Mouse (Mus musculus) embryonic facial prominence, embryonic 10.5 days (tissue): ENCODE results near the gene Fto. TPM values are rescaled to one million over a fixed set of nuclear protein-coding genes. Genes with fewer than 3 reads are reported as not detected.
A peak's percentile ranks its signal among the peaks of the same experiment; 100 is the strongest.

Source experiments
- DNase-seq: peaks from one replicate; pipeline ENCODE4 v3.0.0-alpha.2; 2017; ENCODE audit warnings: low spot score
- H3K27ac ChIP-seq: fragments of 300-500 bp; sonication (generic); replicated peaks from 2 replicates; pipeline ENCODE4 v1.5.1; 2016; ENCODE audit warnings: mild to moderate bottlenecking
- H3K27me3 ChIP-seq: fragments of 300-500 bp; sonication (generic); replicated peaks from 2 replicates; pipeline ENCODE4 v1.6.1; 2016; ENCODE audit warnings: low read depth, mild to moderate bottlenecking; ENCODE audit not compliant: poor library complexity, severe bottlenecking
- H3K36me3 ChIP-seq: fragments of 300-500 bp; sonication (generic); replicated peaks from 2 replicates; pipeline ENCODE4 v1.6.1; 2016; ENCODE audit warnings: mild to moderate bottlenecking, moderate library complexity
- H3K4me1 ChIP-seq: fragments of 300-500 bp; sonication (generic); 2 replicates; pipeline ENCODE4 v1.6.1; 2016
- H3K4me3 ChIP-seq: fragments of 300-500 bp; sonication (generic); 2 replicates; pipeline ENCODE4 v1.5.1; 2016; ENCODE audit warnings: mild to moderate bottlenecking, moderate library complexity
- H3K9me3 ChIP-seq: fragments of 300-500 bp; sonication (generic); 2 replicates; pipeline ENCODE4 v1.6.1; 2016; ENCODE audit warnings: mild to moderate bottlenecking
- WGBS: fragments of 180-500 bp; shearing (Covaris S2); methylation state at CpG from one replicate; pipeline ENCODE4 v1.1.7; 2016; 5-methylcytosine and 5-hydroxymethylcytosine counted together
- polyA plus RNA-seq: library from polyadenylated mRNA; unstranded; fragments of >200 nt; fragmentation: Nextera tagmentation; extraction: Ambion mirVana; gene quantifications from 2 replicates; pipeline ENCODE4 v1.2.1, GENCODE M21; 2016

Gene Fto
- polyA plus RNA-seq, 1 experiment from 2014 or later, result 98.3 TPM

DNA sequence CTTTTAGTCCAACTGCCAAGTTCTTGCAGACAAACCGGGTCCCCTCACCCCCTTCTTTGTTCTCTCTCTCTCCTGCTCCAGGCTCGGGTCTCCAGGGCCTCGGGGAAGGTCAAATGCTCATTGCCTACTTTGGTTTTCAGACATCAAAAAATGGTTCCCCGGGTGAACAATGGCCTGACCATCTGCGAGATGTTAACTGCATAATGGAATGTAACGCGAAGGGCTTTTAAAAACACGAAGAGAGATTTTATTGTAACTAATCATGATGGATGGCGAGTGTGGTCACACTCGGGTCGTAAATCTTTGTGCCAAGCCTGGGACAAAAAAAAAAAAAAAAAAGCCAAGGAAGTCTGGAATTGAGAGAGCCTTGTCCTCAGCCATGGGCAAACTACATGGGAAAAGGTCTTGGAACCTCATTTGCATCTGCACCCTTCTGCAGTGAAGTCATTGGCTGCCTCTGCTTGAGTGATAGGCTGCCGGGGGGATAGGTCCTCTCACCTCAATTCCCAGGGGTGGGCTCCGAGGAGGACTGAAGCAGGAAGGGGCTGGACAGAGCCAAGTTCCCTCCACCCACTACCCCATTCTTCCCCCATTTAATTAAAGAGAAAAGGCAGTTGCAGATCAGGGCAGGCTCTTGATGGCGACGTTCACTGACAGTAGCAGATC lies 378.9 kb downstream of the Fto start:
- Histone ChIP-seq H3K4me3 (no peak overlapping the region), H3K4me1 (peaks cover 18% of the 10 kb centered on the region), H3K36me3 (no peaks in the 10 kb centered on the region), H3K27me3 (peaks cover 9% of the 10 kb centered on the region; the same call in 1 of the 2 replicates), H3K27ac (peak overlapping the region; percentile 35; the same call in 1 of the 2 replicates), H3K9me3 (no peaks in the 10 kb centered on the region)
- no peak for DNase-seq
- WGBS, result 60% methylated on average over 15 of the region's 15 CpGs

DNA sequence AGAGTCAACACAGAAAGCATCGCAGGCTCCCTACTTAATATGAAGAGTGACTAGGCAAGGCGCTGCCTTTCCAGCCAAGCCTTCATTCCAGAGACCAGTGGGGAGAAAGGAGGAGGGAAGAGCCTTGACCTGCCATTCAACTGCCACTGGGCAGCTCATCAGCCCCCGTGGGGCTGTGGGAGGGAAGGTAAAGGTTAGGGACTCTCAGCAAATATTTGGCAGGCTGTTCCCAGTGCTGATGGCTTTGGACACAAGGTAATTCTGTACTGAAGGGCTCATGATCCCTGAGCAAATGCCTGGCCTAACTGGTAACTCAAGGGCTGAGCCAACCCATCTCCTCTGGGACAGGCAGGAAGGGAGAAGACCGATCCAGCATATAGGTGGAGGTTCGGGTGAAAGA lies 393.2 kb downstream of the Fto start:
- no peak for DNase-seq
- no peaks in the 10 kb centered on the region for H3K9me3 ChIP-seq
- no peaks in the 10 kb centered on the region for H3K36me3 ChIP-seq
- H3K27me3 ChIP-seq, result peaks cover 14% of the 10 kb centered on the region; the same call in 1 of the 2 replicates
- H3K4me1 ChIP-seq, result peaks cover 35% of the 10 kb centered on the region
- H3K4me3 ChIP-seq, result no peak overlapping the region
- no peak overlapping the region for H3K27ac ChIP-seq
- WGBS, result 82% methylated on average over 5 of the region's 5 CpGs

- H3K4me1 ChIP-seq, result peaks cover 57% of the 10 kb centered on the region
- 65% methylated on average over 7 of the region's 7 CpGs for WGBS
- H3K9me3 ChIP-seq, result no peaks in the 10 kb centered on the region
- no peak for DNase-seq
- no peak overlapping the region for H3K27ac ChIP-seq
- H3K36me3 ChIP-seq, result no peaks in the 10 kb centered on the region
- H3K27me3 ChIP-seq, result peaks cover 14% of the 10 kb centered on the region
- no peak overlapping the region for H3K4me3 ChIP-seq
These were observed 395.3 kb downstream of the Fto start for GRCm38 (mm10) chr8:91708661-91709060.

DNA sequence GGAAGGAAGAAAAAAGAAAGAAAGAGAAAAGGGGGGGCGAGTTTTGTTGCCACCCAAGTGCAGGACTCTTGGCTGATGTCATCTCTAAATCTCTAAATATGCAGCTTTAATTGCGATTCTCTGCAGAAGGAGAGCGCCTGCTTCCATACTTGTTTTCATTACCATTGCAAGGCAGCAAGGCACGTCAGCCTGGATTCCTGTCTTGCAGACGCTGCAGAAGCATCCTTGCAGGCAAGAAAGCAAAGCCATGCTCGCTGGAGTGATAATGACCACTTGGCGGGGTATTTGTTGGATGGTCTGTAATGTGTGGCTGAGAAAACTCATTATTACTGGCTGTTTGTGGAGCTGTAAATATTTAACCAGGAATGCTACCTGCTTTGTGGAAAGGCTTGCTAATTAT lies 396.4 kb downstream of the Fto start:
- Histone ChIP-seq H3K4me1 (peaks cover 68% of the 10 kb centered on the region), H3K36me3 (no peaks in the 10 kb centered on the region), H3K27ac (no peak overlapping the region), H3K9me3 (no peaks in the 10 kb centered on the region), H3K4me3 (no peak overlapping the region), H3K27me3 (peaks cover 20% of the 10 kb centered on the region)
- no peak for DNase-seq
- 36% methylated on average over 7 of the region's 7 CpGs for WGBS

DNA sequence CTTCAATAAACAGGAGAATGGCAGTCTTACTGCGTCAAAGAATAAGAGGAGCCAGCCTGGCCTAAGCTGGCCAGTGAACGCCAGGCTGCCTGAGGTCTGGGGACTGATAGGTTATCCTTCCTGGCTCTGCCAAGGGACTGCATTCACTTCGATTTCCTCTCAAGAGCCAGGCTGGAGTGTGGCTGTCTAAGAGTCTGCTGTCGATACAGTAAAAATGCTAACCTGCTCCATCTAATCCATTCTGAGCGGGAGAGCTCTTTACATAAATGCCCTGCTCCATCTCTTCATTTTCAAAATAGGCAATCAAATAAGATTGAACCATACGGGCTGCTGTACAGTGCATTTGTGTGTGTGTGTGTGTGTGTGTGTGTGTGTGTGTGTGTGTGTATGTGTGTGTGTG lies 397.9 kb downstream of the Fto start:
- Histone ChIP-seq H3K27me3 (peaks cover 32% of the 10 kb centered on the region), H3K36me3 (no peaks in the 10 kb centered on the region), H3K9me3 (no peaks in the 10 kb centered on the region), H3K4me3 (no peak overlapping the region), H3K4me1 (peaks cover 82% of the 10 kb centered on the region), H3K27ac (no peak overlapping the region)
- no peak for DNase-seq
- 47% methylated on average over 6 of the region's 6 CpGs for WGBS

DNA sequence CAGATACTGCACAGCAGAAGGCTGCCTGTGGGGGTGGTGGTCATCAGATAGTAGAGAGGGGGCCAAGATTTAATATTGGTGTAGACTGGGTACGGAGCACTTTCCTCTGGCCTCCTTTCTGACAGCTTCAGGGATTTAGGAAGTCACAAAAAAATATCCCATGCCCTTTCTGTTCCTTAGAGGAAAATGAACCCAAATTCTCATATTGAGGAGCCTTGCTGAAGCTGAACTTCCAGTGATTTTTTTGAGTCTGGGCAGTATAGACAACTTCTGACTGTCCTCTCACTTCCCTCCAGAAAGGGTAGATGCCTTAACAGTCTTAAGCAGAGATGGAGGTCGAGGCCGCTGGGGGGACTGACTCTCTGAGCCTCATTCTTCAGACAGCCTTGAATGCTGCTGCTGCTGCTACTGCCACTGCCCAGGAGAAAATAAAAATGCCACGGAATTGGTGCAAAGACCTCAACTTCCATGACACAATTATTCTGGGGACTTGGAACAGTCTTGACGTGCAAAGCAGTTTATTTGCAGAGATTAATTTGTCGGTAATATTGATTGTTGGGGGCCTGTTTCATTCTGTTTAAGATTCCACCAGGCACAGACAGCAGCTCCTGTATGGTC lies 398.8 kb downstream of the Fto start:
- Histone ChIP-seq H3K9me3 (no peaks in the 10 kb centered on the region), H3K36me3 (no peaks in the 10 kb centered on the region), H3K4me3 (peak overlapping the region; percentile 51; the same call in 1 of the 2 replicates), H3K4me1 (peaks cover 82% of the 10 kb centered on the region), H3K27ac (peak overlapping the region; percentile 90), H3K27me3 (peaks cover 40% of the 10 kb centered on the region)
- DNase-seq, result peak; percentile 32
- 22% methylated on average over 6 of the region's 6 CpGs for WGBS

DNA sequence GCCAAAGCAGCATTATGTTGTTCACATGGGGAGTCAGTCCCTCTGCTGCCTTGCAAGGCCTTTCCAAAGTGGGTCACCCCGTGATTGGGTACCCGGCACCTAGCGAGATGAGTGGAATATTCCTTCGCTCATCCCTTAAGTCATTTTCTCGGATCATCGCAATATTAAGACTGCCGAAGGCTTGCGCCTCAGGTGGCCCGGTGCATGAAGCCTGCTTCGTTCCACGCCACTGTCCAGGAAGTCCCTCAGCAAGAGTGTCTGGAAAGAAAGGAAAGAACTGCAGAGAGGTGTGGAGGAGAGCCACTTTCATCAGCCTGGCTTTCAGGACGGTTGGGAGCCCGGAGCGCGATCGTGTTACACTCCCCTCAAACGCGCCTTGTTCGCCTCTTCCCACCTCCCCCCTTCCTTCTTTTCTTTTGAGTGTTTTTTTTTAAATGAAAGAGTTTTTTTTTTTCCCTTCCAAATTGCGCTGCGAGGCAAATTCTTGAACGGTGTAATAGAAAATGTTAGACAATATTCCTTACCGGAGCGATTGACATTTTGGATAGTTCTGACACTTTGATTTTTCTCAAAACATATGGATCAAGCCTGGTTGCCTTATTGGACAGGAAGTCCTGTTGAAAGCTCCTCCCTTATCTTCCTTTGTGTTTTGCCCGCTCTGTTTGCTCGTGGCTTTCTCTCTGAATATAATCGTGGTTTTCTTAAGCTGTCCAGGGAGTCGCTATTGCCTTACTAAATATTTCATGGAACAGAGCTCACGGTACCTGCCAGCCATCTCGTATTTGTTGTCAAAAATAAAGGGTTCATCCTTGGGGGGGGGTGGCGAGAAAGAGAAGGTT lies 399.6 kb downstream of the Fto start:
- Histone ChIP-seq H3K27me3 (peaks cover 45% of the 10 kb centered on the region), H3K27ac (peak overlapping the region; percentile 90), H3K9me3 (no peaks in the 10 kb centered on the region), H3K4me1 (peaks cover 82% of the 10 kb centered on the region), H3K36me3 (no peaks in the 10 kb centered on the region), H3K4me3 (peak overlapping the region; percentile 51)
- DNase-seq, result peak; percentile 77
- WGBS, result 3% methylated on average over 31 of the region's 31 CpGs

GRCm38 (mm10) chr8:91713677-91714312 lies 400.5 kb downstream of the Fto start:
- Histone ChIP-seq H3K36me3 (no peaks in the 10 kb centered on the region), H3K9me3 (no peaks in the 10 kb centered on the region), H3K27me3 (peaks cover 41% of the 10 kb centered on the region), H3K4me1 (peaks cover 79% of the 10 kb centered on the region), H3K4me3 (peak overlapping the region; percentile 51), H3K27ac (peak overlapping the region; percentile 90)
- 5% methylated on average over 12 of the region's 12 CpGs for WGBS
- peak; percentile 81 for DNase-seq

GRCm38 (mm10) chr8:91714733-91715132 lies 401.4 kb downstream of the Fto start:
- Histone ChIP-seq H3K36me3 (no peaks in the 10 kb centered on the region), H3K4me3 (no peak overlapping the region), H3K27ac (peak overlapping the region; percentile 90), H3K27me3 (peaks cover 41% of the 10 kb centered on the region), H3K9me3 (no peaks in the 10 kb centered on the region), H3K4me1 (peaks cover 70% of the 10 kb centered on the region)
- WGBS, result 88% methylated on average over 7 of the region's 7 CpGs
- DNase-seq, result no peak

DNA sequence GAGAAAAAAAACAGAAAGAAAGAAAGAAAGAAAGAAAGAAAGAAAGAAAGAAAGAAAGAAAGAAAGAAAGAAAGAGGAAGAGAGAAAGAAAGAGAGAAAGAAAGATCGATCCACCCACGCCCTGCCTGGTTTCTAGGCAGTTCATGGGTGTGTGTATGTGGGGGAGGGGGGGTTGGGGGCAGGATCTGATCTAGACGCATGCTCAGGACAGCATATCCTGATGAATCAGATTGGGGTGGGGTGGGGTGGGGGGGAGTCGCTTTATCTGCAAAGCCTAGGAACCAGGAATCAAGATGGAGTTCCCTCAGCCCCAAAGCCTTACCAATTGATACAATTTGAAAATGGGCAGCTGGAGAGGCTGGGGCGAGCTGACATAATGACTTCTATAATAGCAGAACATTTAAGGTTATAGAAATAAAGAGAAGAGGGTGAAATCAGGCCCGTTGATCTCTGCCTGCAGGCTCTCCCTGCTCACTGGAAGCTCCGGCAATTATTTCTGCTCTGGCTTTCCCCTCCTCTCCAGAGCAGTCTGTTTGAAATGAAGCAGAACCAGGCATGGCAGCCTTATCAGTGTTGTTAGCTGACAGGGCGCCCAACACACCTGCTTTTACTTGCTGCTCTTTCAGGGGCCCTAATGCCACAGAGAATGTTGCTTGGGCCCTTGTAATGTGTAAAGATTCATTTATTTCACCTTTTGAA lies 402.2 kb downstream of the Fto start:
- WGBS, result 34% methylated on average over 8 of the region's 8 CpGs
- Histone ChIP-seq H3K9me3 (no peaks in the 10 kb centered on the region), H3K27me3 (peaks cover 38% of the 10 kb centered on the region), H3K27ac (peak overlapping the region; percentile 90), H3K36me3 (no peaks in the 10 kb centered on the region), H3K4me1 (peaks cover 61% of the 10 kb centered on the region), H3K4me3 (no peak overlapping the region)
- peak; percentile 56 for DNase-seq
